ENCODE assay signal across 23 mouse cellular contexts in genomic region chr4:131749802-131750201, GRCm38 (mm10).
DNase-seq lines count a peak whose midpoint lies in the region; ATAC-seq and TF ChIP-seq lines count a peak whose summit lies in the region.
"Had no signal": no experiment of that assay in that cellular context is flagged by ENCODE, and none has a peak within 500 bp of the region (broad histone marks: within the 10 kb centered on the region; RNA-seq: fewer than 3 reads in every experiment).

No protein-coding gene starts in this region.

- H3K27ac ChIP-seq in liver, embryonic 12.5 days: no peak overlapping the region
- no peak overlapping the region for H3K27ac ChIP-seq in stomach, postnatal 0 days (replicated peaks)
- H3K27ac ChIP-seq: embryonic facial prominence, embryonic 15.5 days; forebrain, embryonic 10.5 days; hindbrain, embryonic 12.5 days had no signal

- 55% methylated on average over 6 of the region's 6 CpGs for WGBS in liver, embryonic 12.5 days (ENCODE audit: insufficient replicate concordance)
- WGBS in stomach, postnatal 0 days: 88% methylated on average over 6 of the region's 6 CpGs

- H3K4me1 ChIP-seq in liver, embryonic 12.5 days: no peaks in the 10 kb centered on the region
- no peaks in the 10 kb centered on the region for H3K4me1 ChIP-seq in stomach, postnatal 0 days (replicated peaks; ENCODE audit: control insufficient read depth, insufficient read depth)

- H3K9ac ChIP-seq in liver, embryonic 12.5 days: no peak overlapping the region
- no peak overlapping the region for H3K9ac ChIP-seq in stomach, postnatal 0 days (ENCODE audit: low read length)
- H3K9ac ChIP-seq: embryonic facial prominence, embryonic 15.5 days; hindbrain, embryonic 12.5 days had no signal

- no peak for TF ChIP-seq EP300 in stomach, postnatal 0 days (optimal IDR thresholded peaks at IDR 0.05)

- no peaks in the 10 kb centered on the region for H3K27me3 ChIP-seq in liver, embryonic 12.5 days (replicated peaks)
- no peaks in the 10 kb centered on the region for H3K27me3 ChIP-seq in stomach, postnatal 0 days (ENCODE audit: control insufficient read depth, insufficient read depth, low read length)
- H3K27me3 ChIP-seq: embryonic facial prominence, embryonic 15.5 days; hindbrain, embryonic 12.5 days had no signal

- ATAC-seq in liver, embryonic 12.5 days: no peak
- 0 out of 2 replicates have a peak, but pooled peaks have one; percentile 15 for ATAC-seq in stomach, postnatal 0 days (ENCODE audit: low FRiP score, low TSS enrichment)
- ATAC-seq: forebrain, embryonic 14.5 days; hindbrain, embryonic 16.5 days had no signal

- no peaks in the 10 kb centered on the region for H3K9me3 ChIP-seq in liver, embryonic 12.5 days (replicated peaks)
- H3K9me3 ChIP-seq in stomach, postnatal 0 days (ENCODE audit: control insufficient read depth, low read length): no peaks in the 10 kb centered on the region
- H3K9me3 ChIP-seq: embryonic facial prominence, embryonic 15.5 days; forebrain, embryonic 10.5 days; hindbrain, embryonic 12.5 days had no signal

- no peak overlapping the region for H3K4me2 ChIP-seq in liver, embryonic 12.5 days
- H3K4me2 ChIP-seq in stomach, postnatal 0 days (replicated peaks; ENCODE audit: low read depth): no peak overlapping the region
- H3K4me2 ChIP-seq: embryonic facial prominence, embryonic 15.5 days; hindbrain, embryonic 12.5 days had no signal

- DNase-seq in liver: peak; percentile 13
- DNase-seq in testis, postnatal 10 days (ENCODE audit: low spot score): peak; percentile 51
- DNase-seq in testis, postnatal 14 days (ENCODE audit: low spot score): no peak
- peak; percentile 11 for DNase-seq in ES-CJ7 (ENCODE audit: low read depth, low spot score)
- no peak for DNase-seq in stomach, postnatal 0 days (ENCODE audit: low spot score)
- DNase-seq in adrenal gland, postnatal 36 days: no peak
- no peak for DNase-seq in heart, adult 9 months (ENCODE audit: low spot score in 2 of 2)
- DNase-seq: adrenal gland, adult 2 months; adrenal gland, postnatal 25 days; cerebellum, adult 2 months; cerebellum, postnatal 10 days; embryo, embryonic 11 days; gastrocnemius, postnatal 36 days; heart, adult 18-20 months; heart, postnatal 10 days; heart, postnatal 4 days had no signal

- no peak overlapping the region for H3K4me3 ChIP-seq in liver, embryonic 12.5 days
- no peak overlapping the region for H3K4me3 ChIP-seq in stomach, postnatal 0 days (ENCODE audit: low read depth, low read length)
- H3K4me3 ChIP-seq: embryonic facial prominence, embryonic 15.5 days; erythroblast, embryonic 14.5 days; forebrain, embryonic 10.5 days; hindbrain, embryonic 12.5 days had no signal

- TF ChIP-seq CTCF in stomach, postnatal 0 days (IDR thresholded peaks at IDR 0.05; ENCODE audit: low read depth): no peak

- no peaks in the 10 kb centered on the region for H3K36me3 ChIP-seq in liver, embryonic 12.5 days
- H3K36me3 ChIP-seq in stomach, postnatal 0 days (ENCODE audit: control insufficient read depth, insufficient read depth, low read length): no peaks in the 10 kb centered on the region
- H3K36me3 ChIP-seq: embryonic facial prominence, embryonic 15.5 days; forebrain, embryonic 10.5 days; hindbrain, embryonic 12.5 days had no signal

Comparison
In these comparisons a context has a peak if more than half of its experiments do, and no peak if none do; other contexts are left out.
1. DNase-seq: peak in liver (single experiment), testis, postnatal 10 days (single experiment) and ES-CJ7 (single experiment); none in testis, postnatal 14 days (single experiment), stomach, postnatal 0 days (single experiment), adrenal gland, postnatal 36 days (0 of 2) and heart, adult 9 months (0 of 2).